Mouse (Mus musculus) spleen, adult 2 months (tissue): ENCODE measurements around the gene Dhh.

Experiments used
- CTCF ChIP-seq: fragments of 200-500 bp; IDR thresholded peaks from 2 replicates; pipeline ENCODE4 v1.5.1; 2011; ENCODE audit warnings: mild to moderate bottlenecking, inconsistent platforms; ENCODE audit not compliant: insufficient read depth, insufficient read length, insufficient replicate concordance; ENCODE audit errors: extremely low read depth
- POLR2A ChIP-seq: fragments of 200-500 bp; IDR thresholded peaks from 2 replicates; pipeline ENCODE4 v1.6.1; 2011; ENCODE audit warnings: low read depth, low read length, inconsistent platforms

DNA sequence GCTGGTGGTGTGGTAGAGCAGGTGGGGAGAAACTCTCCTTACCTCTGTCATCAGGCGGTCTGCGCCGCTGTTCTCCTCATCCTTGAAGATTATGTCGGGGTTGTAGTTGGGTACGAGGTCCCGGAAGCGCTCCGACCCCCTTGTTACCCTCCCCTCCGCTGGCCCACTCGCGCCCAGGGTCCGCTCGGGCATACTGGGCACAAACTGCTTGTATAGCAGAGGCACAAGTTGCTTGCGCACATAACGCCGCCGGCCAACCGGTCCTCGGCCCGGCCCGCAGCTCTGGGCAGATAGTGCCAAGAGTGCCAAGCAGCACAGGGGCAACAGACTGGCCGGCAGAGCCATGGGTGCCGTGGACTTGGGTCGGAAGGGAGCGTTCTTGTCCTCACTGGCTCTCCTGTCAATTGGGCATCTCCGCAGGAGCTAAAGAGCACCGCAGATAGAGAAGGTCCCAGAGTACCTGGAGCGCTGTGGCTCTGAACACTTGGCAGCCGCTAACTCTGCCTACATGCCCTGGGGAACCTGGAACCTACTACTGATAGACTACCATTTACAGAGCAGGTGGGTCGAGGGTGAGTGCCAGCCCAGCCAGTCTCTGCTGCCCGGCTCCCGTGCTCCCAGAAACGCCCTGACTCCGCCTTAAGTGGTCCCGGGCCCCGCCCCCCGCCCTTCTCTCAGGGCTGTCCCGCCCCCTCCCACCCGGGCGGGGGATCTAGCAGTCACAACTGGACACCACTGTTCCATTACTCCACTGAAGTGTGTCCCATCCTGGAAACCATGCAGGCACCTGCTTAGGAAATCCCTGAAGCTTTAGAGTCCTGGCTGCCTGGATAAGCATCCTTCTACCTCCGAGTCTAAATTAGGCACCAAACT is at the start of gene Dhh:
- TF ChIP-seq CTCF (no peak), POLR2A (no peak)
